Mouse (Mus musculus) left cerebral cortex, adult 18-20 months (tissue): ENCODE measurements around the gene Cacna1e. TPM values are rescaled to one million over a fixed set of nuclear protein-coding genes. Genes with fewer than 3 reads are reported as not detected.
A peak's percentile ranks its signal among the peaks of the same experiment; 100 is the strongest.

Experiments used
- DNase-seq, 2 experiments: peaks; one replicate each; pipeline ENCODE4 v3.0.0; 2021 to 2022; ENCODE audit warnings: low spot score in 2 of 2, mixed read lengths in 1 of 2
- total RNA-seq, 2 experiments: library from RNA; stranded (reverse); gene quantifications; 2 replicates each; pipeline ENCODE4 v1.2.3; 2021

The Cacna1e gene
- total RNA-seq, 2 experiments from 2014 or later, result 141 to 149 TPM

DNA sequence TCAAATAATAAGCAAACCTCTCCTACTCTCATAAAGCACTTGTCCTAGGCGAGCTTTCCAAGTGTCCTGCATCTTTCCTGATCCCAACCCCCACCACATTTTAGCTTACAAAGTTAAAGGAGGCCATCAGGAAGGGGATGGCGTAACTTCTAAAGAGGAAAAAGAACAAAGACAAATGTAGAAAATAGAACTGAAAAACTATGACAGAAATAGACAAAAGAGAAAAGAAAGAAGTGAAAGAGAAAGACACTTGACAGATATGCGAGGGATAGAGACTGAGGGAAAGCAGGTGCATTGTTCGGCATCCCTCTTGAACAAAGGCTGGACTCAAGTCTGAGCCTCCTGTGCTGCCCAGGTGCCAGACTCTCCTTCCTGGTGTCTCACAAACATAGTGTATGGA is 246.5 kb downstream of the Cacna1e start:
- DNase-seq, result no peak

DNA sequence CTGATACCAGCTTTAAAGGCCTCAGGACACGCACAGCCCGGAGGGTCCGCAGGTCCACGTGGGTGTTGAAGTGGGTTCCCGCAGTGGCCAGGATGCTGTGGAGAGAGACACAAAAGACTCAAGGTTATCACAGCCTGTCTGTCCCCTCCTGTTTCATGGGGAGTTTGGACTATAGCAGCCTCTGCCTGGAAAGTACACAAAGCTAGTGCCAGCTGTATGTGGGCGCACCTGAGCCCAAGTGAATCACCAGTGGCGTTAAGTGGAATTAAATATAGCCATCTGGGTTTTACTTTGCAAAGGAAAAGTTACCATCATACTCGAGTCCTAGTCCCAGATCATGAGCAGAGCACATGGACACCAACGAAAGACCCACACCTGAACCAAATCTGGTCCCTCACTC is 248.5 kb downstream of the Cacna1e start:
- DNase-seq, result peak; percentile 55 to 66

DNA sequence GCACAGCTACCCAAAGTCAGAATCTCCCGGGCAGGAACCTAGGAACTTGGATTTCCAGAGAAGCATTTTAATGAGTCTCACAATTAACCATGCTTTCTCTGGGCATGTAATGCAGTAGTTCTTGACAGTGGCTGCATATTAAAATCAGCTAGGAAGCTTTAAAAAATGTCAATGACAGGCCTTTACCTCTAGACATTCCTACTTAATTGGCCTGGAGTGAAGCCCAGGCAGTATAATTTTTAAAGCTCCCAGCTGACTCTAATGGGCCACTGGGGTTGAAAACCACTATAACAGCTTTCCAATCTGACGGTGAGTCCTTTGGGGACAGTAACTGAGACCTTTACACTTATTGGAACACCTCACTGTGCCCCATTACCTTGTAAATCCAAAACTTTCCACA is 251.4 kb downstream of the Cacna1e start:
- DNase-seq, result no peak

DNA sequence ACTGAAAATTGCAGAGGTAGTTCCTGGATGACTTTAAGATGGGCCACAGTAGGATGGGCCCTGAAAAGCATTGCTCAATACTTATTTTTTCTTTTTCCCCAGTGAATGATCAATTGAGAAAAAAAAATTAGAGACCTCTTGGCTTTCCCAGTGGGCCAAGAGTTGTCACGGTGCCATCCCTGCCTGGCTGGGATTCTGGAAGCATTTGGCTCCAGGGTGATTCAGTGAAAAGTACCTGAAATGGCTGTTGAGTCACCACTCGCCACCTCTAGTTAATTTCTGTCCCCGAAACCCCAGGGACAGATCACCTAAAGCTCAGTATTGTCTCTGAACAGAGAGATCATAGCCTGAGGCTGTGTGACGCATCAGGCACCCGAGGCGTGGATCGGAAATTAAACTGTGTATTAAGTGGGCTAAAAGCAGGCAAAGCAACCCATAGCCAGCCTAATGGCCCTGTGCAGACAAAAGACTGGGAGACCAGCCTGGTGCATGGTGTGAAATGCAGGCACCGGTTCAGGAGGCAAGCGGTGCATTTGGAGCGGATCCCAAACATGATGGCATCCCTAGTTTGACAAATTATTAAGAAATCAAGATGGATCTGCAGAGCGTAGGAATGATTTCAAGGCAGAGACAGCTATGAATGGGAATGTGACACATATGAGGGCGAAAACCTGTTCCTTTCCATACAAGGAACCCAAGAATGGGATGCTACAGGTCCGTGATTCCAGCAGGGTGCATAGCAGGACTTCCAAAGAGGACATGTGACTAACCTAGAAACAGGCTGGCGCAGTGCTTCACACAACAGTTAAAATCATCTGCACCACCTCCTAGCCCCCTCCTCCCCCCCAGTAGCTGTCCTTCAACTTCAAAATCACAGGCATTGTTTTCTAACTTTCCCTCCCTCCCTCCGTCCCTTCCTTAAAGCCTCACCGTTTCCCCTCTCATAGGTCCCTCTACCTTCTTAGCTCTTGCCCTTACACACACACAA is 261.3 kb downstream of the Cacna1e start:
- DNase-seq, result no peak

DNA sequence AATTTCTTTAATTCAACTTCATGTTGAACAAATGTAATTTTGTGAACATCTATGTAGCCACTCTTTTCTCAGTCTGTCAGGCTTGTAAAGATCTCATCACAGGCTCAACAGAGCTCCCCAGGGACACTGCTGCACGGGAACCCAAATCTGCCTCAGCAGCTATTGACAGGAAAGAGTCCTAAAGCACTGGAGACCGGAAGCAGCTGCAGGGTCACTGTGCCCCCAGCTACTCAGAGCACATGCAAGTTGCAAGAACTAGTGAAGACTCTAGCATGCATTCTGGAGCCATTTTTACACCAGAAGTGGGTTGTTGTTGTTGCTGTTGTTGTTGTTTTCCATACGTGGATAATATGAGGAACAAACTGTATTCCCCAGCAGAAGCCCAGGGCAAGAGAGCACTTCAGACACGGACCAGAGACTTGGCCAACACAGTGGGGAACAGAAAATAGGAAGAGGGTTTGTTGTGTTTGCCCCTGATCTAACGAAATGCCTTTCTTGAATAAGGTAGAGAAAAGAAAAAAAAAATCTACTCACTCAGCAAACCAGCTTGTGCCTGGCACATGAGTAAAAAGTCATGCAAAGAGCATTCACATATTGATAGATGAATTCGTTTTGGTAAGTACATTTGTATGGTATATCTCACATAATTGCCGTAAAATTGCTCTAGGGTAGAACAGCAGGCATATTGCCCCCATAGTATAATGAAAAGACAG is 266.4 kb downstream of the Cacna1e start:
- no peak for DNase-seq

DNA sequence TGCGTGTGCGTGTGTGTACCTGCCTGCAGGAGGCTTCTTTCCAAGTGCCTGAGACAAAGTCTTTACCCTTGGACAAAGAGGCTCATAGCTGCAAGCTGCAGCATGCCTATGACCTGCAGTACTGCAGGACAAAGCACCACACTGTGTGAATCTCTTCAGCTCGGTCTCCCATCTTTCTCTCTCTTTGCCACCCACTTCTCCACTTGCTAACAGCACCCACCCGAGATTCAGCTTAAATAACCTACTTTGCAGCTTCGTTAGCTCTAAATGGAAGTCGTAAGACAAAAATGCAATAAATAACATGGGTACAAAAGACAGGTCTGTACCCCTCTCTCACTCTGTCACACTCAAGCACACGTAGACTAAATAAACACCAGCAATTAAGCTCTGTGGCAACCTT is 268.5 kb downstream of the Cacna1e start:
- DNase-seq, result no peak

DNA sequence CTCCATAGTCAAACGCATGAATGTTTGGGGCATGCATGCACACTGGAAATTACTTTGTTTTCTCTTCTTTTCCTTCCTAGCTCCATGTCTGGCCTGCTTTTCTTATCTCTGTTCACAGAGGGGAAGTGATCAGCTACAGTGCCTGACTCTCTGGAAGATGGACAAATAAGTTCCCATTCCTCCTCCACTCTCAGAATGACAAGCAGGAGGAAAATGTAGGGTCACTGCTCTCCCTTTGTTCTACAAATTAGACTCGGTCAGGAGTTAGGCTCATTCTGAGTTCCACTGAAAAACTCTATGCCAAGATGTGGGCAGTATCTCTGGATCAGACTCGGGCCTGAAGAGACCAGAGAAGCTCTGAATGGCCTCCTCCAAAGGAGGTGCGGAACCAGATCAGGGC is 275.8 kb downstream of the Cacna1e start:
- no peak for DNase-seq

DNA sequence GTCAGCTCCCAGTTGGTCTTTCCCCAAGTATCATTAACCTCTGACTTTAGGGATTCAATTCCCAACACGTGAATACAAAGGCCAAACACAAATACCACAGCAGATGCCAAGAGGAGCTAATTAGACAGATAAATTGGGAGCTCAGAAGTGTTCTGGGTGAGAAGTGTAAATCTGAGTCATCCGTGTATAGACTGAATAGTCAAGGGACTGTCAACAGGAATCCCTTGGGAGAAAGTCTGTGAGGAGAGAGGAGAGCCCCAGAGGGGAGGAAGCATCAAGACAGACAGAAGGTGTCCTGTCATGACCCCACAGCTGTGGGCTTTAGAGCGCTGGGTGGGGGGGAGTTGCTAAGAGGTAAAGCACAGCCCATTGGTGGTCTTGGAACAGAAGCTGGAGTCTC is 276.9 kb downstream of the Cacna1e start:
- no peak for DNase-seq

DNA sequence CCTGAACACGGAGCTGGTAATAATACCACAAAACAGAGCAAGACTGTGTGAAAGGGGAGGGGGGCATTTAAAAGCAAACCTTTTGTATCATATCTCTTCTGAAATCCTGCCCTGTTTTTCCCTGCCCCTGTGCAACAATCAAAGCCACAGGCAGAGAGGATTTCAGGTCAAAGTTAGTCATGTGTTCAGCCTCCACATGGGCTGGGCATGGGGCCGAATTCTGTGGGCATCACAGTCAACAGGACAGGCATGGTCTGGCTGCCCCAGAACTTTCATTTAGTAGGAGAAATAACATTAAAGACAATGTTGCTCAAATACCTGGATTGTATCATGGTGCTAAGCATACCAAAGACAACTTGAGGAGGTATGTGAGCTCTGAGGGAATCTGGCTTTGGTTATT is 278.7 kb downstream of the Cacna1e start:
- no peak for DNase-seq

DNA sequence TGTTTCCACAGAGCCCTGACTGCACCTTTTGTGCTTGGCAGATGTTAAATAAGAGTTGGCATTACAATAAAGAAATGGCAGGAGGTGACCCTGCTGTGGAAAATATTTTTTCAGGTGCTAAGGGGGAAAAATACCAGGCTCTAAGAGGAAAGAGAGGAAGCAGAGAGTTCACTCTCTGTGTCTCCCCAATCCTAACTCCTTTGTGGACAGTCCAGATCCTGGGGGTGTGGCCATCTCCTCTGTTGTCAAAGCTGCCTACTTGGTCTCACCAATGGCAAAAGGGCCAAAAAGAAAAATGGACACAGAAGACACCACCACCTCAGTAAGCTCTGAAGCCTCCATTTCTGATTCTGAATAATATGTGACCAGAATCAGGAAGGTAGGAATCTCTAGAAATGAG is 280.5 kb downstream of the Cacna1e start:
- DNase-seq, result no peak

DNA sequence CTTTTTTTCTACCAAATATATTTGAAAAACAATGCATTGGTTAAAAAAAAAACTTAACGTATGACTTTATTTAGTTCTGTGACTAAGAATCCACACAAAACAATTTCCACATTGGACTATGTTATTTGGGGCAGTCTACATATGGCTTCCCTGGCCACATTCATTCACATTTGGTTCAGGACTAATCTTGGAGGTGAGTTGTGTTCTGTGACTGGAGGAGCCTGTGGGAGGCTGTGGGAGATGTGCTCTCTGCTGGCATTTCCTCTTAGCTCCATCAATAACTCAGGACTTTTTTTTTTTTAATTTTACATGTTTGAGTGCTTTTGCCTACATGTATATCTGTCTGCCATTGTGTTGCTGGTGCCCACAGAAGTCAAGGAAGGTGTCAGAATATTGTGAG is 281.8 kb downstream of the Cacna1e start:
- no peak for DNase-seq

DNA sequence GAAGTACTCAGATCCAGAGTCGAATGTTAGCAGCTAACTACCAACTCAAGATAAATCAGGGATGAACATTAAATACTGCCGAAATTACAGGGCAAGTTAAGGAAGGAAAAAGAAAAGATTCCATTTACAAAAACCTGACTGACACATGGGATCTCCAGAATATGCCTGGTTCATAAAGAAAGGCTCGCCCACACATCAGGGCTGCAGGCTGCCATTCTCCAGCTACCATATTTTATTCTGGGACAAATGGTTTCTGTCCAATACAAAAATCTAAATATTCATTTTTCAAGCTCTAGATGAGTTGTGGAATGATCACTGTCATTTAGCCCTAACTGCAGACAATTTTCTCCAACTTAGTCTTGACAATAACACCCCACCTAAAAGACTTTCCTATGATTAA is 301.8 kb downstream of the Cacna1e start:
- no peak for DNase-seq

DNA sequence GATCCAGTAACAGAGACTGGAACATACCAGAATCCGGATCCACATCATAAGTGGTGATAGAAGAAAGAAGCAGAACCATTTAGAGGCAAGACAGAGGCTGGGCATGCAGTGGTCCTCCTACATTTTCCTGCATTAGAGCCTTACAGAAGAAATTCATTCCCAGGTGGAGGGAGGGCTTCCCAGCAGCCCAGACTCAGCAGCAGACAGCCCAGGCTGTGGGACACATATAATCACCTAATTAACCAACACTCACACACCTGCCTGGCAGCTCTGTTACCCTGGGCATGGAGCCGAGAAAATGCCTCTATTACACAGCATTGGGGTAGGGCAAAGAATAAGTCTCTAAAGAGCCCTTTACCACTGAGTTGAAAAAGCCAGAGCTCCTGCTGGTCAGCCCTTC is 304.4 kb downstream of the Cacna1e start:
- DNase-seq, result no peak

DNA sequence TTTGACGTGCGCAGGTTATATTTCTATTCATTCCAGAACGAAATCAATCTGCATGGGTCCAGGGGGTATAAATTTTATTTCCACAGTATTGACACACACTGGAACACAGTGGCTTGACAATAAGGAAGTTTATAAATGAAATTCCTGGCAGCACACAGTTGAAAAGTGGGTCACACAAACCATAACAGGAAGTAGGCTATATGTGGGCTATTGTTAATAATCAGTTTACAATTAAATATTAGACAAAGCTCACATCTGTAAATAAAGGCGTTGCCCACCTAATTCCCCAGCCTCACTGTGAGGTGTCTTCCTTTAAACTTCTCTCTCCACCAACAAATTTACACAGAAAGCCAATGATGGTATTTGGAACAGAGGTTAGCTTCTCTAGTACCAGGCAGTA is 305.6 kb downstream of the Cacna1e start:
- no peak for DNase-seq

DNA sequence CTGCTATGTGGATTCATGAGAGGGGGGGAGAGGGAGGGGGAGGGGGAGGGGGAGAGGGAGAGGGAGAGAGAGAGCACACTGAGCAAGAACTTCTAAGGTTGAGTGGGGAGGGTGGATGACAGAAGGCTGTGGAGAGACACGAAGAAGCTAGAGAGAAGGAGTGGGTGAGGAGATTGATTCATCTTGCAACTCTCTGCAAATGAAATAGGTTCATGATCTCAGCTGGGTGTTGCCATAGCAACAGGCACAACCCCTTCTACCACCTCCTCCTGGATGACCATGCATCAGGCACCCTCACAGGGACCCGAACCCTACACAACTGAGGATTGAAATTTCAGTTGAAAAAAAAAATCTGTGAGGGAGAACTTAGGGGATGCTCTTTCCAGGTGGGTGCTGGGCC is 307.9 kb downstream of the Cacna1e start:
- DNase-seq, result peak; percentile 24 to 46

DNA sequence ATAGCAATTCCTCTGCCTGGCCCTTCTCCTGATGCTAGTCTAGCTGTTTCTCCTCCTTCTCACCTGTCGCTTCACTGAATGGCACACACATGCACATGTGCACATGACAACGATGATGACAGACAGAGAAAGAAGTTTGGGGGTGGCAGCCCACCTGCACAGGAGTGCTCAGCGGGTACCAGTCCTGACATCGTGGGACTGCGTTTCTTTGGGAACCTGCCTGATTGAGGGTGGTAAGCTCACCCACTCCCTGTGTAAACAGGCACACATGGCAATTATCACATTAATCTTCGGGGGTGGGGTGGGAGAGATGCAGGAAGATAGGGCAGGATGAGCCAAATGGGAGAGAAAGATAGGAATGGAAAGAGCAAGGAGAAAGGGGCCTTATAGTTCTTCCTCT is 318.3 kb downstream of the Cacna1e start:
- no peak for DNase-seq

DNA sequence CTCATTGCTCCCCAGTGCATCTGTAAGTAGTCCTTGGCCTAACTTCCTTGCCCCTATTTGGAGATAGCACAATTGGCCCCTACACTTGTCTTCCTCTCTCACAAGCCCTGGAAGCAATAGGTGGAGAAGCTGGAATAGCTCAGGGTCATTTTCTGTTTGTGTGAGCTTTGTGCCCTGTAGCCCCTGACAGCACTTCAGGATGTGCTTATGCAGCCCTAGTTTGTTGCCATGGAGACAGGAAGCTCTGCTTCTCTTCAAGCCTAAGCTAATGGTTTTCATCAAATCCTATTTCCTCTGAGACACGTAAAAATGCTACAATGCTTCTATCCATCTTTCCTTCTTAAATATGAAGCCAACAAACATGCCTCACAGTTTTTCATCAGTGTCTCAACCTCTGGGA is 328.5 kb downstream of the Cacna1e start:
- DNase-seq, result no peak

DNA sequence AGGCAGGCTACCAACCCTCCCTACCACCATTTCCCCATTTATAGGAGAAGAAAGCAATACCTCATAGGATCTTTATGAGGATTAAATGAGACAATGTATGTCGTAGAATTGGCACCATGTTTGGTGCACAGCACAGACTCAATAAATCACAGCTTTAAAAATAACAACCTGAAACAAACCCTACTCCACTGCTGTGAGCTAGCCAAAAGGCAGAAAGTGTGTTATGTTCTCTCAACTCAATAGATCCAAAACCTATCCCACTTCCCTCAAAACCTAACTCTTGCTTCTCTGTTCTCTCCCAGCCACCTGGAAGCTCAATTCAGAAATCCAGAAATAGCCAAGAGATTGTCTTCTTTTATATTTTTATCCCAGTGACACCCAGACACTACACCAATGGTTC is 331.2 kb downstream of the Cacna1e start:
- no peak for DNase-seq

DNA sequence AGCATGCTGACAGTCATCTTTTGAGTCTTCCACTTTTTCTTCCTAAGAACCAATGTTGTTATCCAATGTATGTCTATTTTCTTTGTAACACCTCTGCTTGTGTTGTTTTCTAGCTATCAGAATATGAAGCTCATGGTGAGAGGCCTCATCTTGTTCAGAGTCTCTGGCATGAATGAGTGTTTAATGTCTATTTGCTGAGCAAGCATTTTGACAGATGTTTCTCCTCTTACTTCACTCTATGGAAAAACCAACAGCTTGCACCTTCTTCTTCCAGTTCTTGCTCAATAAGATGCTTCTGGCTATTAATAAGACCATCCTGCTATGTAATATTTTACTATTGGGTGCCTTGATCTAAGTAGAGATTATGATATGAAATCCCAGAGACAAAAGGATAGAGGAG is 346.9 kb downstream of the Cacna1e start:
- no peak for DNase-seq

DNA sequence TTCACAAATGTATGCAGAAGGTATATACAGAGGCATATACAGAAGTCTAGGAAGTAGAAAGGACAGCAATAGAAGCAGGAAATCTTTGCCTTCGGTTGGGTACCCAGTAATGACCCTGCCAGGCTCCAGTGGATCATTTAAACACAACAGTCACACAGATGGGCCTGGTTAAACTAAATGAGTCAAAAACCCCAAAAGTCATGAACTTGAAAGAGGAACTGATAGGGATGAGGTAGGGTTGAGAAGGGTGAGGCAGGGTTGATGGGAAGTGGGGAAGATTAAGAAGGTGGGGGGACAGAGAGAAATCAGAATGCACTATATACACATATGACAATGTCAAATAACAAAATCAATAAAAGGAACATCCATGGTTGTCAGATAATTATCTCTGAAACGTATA is 347.5 kb downstream of the Cacna1e start:
- DNase-seq, result no peak

DNA sequence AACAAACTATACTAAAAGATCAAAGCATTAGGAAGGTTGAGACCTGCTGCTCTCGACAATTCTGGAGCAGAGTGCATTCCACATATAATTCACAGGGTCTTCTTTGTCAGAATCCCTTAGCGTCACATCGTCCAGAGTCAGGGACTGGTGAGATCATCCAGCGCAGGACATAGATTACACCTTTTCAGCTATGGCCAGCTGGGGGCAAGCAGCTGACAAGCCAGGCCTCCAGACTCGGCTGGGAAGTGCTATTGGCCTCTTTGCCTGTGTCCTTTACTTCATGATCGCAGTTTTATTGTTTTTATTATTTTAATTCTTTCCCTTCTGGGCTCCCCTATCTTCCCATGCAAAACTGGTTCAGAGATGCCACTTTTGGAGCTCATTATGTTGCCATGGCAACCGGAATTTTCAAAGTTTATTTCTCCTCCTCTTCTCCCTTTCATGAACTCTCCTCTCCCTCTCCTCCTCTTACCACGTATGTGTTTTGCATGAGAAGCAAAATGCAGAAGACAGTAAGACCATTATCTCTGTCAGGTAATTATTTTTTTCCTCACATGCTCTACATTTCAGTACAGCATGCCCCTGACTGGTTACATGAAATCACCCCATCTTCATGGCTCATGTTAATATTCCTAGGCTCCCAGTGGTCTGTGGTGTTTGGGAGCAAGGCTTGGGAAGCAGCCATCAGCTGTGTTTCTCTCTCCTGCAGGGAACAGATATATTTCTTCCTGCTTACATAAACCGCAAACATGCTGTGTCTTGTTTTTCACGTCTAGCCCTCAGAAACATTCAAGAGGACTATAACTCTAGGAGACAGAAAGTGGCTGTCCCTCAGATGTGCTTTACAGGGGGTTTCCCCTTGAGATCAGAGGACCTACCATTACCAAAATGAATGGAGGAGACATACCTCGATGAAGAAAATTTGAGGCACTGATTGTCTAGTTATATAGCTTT is 351.0 kb downstream of the Cacna1e start:
- DNase-seq, result peak; percentile 39 to 41
